Mouse (Mus musculus): ENCODE measurements around the gene Fam122a.

Fam122a gene

DNA sequence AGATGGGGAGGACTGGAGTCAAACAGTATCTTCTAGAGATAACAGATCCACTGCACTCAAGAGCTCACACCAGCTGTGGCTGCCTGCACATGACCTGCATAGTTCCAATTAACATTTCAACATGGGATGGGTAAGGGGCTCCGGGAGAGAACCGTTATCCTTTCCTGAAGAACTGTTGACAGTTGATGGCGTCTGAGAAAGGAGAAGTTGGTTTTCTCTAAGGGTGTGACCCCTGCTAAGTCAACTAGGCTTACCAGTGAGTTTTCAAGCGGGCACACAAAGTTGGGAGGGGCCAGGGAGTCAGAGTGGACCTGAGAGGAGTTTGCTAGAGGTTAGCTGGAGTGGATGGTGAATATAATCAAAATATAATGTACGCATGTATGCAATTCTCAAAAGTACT, 13.1 kb upstream of the Fam122a start:
- no peak for DNase-seq (ENCODE audit: low read depth)

DNA sequence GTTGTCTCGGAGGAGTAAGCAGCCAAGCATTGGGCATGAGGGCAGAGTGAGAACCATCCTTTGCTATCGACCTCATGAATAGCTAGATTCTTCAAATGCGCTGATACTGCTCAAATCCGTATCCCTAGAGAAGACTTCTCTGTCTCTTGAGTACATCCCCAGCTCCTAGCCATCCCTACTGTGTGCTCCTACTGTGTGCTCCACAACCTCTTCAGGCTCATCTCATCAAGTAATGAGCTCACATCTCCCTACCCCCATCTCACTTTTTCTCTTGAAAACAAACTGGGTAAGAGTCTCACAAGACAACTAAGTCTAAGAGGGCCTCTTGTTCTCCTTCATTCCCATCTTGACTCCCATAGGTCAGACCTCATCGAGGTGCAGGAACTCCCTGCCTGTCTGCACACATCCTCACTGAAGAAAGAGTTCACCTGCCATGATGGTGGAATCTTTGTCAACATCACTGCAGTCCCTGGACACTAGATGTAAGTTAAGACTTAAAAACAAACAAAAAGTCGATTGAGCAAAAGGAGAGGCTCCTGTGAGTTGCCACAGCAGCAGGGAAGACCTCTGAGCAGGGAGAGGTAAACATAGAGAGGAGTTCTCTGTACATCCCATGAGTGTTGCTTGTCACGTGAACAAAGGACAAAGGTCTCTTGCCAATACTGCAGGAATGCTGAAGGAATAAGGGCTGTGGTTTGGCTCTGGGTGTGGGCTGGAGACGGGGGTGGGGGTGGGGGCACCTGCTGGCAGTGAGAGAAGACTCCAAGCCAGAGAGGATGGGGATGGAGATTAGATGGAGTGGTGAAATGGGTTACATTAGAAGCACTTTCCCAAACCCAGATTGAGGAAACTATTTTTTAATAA, 9.5 kb upstream of the Fam122a start:
- no peak for DNase-seq (ENCODE audit: low read depth)

DNA sequence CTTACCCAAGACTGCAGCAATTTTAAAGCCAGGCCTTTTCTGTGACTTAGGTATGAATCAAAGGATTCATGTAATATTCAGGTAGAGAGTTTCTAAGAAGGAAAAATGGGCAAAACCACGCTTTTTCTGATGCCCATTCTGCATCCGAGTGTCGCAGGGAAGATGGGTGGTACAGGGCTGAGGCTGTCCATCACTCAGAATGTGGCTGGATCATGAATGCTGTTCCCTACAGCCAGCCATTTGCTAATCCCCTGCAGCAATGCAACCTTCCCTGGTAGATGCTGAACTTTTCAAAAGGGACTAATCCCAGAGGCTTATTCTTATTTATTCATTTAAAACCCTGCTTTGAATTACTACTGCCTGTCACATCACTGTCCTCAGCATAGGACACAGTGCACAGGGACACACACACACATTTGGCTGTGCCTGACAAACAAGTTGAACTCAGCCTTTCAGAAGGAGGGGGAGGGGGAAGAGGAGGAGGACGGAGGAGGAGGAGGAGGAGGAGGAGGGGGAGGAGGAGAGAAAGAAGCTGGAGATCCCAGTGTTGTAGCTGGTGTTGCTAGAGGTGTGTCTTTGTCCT, 7.5 kb upstream of the Fam122a start:
- DNase-seq (ENCODE audit: low read depth), result no peak

DNA sequence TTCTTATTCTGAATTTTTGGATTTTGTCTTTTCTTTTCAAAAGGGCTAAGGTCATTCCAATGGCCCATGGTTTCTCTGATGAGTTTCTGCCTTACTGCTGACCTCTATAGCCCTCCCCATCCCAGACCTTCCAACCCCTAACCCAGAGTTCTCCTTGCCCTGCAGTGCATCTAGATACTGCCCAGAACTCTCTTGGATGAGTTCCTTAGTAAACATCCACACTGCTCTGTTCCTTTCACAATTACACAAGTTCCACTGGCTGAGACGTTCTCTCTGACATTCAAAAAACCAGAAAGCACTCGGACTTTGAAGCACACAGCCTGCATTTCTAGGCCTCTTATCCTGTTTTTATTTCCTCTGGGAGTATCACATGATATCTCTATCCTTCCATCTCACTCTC, 3.8 kb upstream of the Fam122a start:
- no peak for DNase-seq (ENCODE audit: low read depth)

DNA sequence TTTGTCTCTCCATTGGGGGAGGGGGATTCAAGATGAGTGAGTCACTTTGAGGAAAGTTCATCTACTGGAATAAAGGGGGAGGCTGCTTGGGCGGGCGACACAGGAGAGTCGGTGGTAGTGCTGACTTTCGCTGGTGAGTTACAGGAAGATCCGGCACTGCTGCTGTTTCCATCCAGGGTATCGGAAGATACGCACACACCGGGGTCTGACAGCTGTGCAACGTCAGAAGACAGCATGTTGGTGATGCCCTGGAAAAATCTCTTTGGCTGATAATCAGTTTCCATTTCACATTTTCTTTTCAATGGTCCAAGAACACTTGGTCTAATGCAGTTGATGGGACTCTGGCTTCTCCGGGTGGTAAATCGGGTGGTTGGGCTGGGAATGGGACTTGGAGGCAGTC, 695 bp downstream of the Fam122a start:
- peak; percentile 80 for DNase-seq (ENCODE audit: low read depth)

DNA sequence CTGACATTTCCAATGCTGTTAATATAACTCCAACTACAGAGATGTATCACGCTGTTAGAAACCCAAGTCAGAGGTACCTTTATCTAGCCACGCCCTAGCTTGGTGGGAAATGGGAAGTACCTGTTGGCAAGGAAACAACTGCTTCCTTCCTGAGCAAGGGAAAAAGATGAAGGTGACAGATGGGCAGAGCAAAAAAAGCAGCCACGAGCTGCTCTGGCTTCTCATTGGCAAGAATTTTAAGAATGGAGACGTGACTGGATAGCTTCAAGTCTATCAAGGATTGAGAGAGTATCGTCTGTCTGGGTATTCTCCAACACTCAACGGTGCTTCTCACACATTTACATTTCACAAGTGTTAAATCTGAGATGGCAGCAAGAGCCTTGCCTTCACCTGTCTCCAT, 1.9 kb downstream of the Fam122a start:
- peak; percentile 9 for DNase-seq (ENCODE audit: low read depth)

DNA sequence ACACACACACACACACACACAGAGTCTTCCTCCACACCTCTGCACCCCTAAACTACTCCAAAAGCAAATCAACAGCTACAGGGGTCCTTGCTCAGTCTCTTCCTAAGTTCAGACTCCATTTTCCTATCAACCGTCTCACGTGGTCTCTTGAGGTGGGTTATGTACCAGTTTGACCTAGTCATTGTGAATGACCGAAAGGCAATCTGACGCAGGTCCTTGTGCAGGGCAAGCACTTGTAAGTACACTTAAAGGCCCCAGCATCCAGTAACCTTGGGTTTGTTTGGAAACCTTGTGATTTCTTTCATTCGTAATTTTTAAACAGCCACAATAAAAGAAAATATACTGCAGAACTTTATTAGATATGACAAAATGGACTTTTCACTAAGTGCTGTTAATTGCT, 4.6 kb downstream of the Fam122a start:
- no peak for DNase-seq (ENCODE audit: low read depth)

DNA sequence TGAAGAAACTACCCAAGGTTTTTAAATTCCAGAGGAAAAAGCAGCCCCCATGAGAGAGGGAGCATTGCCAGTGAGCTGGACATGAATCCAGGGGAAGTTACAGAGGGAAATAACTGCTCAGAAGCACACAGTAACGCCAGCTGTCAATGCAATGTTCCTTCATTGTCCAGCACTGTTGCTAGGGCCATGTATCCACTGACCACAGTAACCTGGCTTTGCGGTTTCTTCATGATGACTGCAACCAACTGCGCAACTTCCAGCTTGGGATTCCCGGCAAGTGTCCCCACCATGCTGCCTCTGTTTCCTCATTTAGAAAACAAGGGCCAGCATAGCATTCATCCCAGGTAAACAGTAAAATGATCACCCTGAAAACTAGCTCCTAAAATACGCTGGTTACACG, 5.6 kb downstream of the Fam122a start:
- no peak for DNase-seq (ENCODE audit: low read depth)

DNA sequence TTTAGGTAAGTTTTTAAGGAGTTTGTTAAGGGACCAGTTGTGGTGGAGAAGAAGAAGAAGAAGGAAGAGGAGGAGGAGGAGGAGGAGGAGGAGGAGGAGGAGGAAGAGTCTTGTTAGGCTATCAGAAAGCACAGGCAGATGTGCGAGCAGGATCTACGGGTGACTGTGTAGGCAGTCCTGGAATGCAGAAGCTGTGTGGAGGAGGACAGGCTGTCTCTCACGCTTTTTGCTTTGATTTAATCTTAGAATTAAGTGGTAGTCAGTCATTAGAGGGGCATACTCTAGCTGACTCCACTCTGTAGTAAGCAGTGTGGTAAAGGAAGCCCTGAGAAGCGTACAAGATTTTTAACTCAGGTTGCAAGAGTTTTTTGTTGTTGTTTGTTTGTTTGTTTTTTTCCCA, 7.9 kb downstream of the Fam122a start:
- DNase-seq (ENCODE audit: low read depth), result no peak

DNA sequence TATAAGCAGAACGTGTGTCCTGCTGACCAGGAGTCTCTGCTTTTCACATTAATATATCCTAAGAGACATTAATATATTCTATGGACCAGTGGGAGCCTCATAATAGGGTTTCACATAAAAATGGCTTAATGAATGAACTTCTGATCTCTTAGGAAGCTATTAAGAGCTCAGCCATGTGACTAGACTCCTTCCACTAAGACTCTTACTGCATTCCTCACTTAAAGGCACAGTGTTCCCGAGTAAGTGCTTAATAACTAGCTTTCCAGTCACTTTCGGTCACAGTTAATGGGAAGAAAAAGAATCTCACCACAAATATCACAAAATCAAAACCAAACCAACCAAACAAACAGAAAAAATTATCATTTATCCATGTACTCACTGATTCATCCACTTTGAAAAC, 8.5 kb downstream of the Fam122a start:
- no peak for DNase-seq (ENCODE audit: low read depth)

DNA sequence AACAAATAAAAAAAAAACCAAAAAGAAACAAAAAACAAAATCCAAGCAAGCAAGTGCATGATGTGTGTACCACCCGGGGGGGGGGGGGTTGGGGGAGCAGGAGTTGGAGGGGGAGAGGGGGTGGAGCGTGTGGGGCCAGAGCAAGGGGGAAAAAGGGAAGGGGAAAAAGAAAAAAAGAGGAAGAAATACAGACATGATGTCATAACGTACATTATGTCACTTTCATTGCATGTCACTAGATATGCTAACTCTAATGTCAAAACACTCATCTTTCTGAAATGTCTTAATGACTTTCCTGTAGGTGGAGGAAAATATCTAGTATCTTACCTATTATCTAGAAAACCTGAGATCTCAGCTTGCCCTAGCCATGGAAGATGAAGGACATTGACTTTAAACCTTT, 14.1 kb downstream of the Fam122a start:
- DNase-seq (ENCODE audit: low read depth), result no peak

DNA sequence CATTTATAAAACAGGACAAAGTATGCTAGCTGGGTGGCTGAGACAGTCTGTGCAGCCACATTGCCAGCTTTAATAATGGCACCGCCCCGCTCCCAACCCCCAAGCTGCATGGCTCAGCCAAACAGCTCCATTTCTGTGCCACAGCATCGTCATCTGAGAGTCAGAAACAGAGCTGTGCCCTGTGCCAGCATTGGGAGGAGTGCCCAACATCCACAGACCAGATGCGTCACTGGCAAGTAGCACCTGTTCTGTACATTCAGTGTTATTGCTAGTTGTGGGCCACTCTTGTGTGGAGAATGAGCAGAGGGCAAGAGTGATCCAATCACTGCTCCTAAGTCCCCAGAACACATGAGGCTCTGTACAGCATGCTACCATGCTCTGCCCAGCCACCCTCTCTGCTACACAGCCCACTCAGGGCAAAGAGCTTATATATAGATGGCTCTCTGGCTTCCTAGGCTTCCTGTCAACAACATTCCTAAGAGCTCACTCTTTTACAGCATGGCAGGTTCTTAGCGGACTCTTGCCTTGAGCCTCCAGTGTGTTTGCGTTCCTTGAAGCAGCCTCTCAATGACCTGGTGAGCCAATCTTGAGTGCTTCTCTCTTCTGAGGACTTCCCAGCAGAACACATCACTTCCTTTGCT, 20.4 kb downstream of the Fam122a start:
- DNase-seq (ENCODE audit: low read depth), result no peak

DNA sequence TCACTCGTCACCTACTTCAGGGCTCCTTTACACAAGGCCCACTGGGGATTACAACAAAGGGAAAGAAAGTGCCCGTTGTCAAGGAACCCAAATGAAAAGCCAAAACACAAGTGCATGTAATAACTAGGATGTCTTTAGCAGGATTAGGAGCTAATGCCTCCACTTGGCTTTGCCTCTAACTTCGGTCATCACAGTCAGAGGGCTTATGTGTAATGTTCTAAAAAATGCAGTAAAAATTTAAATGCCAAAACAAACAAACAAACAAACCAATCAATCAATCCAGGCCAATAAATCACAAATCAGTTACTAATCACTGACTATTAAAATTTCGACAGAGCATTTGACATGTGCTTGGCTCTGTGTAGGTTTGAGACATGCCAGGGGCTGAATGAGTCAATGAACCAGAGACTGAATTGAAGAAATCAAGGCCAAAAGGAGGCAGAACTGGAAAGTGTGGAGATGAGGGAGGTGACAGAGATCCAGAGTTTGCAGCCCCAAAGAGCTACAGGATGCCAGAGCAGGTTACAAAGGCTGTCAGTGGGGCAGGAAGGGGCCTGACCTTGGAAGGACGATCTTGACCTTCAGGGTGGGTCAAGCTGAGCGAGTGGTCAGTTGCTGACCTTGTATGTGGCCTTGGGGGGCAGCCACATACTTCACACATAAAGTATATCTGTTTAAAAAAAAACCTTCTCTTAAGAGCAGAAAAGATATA, 21.8 kb downstream of the Fam122a start:
- no peak for DNase-seq (ENCODE audit: low read depth)

DNA sequence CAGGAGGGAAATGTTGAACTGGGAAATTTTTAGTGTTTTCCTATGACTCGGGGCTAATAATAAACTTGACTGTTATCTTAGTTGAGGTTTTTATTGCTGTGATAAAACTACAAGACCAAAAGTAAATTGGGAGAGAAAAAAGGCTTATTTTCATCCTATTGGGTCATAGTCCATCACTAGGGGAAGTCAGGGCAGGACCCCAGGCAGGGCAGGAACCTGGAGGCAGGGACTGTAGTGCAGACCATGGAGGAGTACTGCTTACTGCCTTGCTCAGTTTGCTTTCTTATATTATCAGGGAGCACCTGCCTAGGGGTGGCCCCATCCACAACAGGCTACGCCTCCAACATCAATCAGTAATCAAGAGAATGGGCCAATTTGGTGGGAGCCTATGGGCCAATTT, 22.7 kb downstream of the Fam122a start:
- no peak for DNase-seq (ENCODE audit: low read depth)

DNA sequence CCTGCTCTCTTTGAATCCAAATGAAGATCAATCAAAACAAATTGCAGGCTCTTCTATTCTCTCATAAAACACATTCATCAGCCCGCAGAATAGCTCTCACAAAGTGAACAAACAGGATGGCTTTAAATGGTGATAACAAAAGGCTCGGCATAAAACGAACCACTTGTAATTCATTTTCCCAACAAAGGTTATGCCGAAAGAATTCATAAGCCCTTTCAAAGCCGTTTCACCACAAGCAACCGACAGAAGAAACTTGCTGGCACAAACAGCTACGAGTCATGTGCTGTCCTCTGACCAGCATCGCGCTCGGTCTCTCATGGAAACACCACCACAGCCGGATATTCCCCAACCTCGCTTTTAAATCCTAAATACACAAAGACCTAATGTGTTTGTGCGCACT, 23.8 kb downstream of the Fam122a start:
- no peak for DNase-seq (ENCODE audit: low read depth)

DNA sequence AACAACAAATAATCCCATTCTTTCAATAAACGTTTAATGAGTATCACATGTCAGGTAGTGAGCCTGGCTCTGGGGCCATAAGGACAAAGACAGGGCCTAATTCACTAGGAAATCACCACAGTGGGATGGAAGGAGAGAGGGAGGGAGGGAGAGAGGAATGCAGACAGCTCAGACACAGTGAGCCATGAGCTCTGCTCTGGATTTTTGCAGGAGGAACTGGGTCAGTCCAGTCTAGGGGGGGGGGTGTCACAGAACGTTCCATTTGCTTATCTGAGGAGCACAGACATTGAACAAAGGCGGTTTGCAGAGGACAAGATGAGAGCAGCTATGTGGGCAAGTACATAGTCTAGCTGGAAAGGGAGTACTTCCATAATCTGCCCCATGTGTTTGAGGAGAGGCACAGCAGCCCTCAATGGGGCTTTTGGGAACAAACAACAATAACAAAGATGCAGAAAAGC, 24.7 kb downstream of the Fam122a start:
- no peak for DNase-seq (ENCODE audit: low read depth)

DNA sequence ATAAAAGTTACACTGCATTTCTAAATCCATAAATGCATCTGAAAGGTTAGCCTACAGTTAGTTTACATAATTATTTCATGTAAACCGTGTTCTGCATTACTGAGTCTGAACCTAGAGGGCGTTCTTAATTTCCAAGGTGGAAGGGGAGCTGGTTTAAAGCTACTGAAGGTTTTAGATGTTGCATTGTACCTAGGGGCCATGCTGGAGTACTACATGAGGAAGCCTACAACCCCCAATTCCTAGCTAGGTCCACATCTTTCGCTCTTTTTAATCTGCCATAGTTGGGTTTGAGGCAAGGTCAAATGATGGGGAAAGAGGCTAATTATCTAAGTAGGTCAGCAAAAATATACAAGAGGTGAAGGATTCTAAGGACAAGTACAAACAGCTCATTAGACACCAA, 25.5 kb downstream of the Fam122a start:
- DNase-seq (ENCODE audit: low read depth), result no peak

DNA sequence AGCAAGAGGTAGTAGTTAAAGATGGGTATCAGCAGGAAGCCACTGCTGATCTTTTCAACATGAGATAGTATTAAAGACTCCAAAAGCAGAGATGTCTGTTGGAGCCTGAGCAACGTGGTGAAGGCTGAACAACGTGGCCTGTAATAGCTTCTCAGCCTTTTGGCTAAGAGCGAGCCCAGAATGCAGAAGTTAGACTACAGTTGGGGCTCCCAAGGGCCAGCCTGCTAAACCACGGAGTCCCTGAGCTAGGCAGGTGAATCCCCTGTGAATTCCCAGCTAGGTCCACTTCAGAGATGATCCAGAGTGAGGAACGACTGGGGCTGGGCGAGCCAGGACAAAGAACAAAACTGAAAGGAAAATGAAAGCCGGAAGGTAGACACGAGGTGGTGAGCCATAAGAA, 26.4 kb downstream of the Fam122a start:
- DNase-seq (ENCODE audit: low read depth), result no peak

DNA sequence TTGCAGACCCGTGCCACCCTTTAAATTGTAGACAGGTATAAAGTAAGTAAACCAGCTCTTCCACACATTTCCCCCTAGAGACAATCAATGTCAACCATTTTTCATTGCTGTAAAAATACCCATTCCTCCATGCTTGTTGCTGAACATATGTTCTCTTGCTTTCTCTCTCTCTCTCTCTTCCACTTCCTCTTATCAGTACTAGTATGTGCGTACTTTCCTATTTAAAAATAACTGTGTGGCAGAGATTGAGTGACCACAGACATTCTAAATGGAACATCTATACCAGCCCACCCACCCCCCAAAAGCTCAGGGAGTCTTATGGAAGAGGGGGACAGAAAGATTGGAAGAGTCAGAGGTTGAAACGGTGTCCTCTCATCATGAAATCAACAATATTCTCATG, 32.8 kb downstream of the Fam122a start:
- no peak for DNase-seq (ENCODE audit: low read depth)

DNA sequence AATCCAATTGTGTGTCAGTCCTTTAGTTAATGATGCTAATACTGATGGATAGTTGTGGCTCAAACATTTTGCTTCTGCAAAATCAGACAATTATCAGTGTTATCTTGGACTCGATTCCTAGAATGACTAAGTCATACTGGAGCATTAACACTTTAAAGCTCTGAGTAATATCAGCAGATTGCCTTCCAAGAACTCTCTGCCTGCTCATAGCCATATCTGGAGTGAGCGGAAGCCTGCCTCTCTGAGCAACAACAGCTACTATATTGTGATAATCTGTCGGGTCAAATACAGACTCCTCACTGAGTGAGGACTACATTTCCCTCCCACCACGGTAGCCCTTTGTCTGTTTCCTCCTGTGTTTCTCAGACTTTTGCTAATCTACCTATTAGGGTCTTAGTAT, 37.4 kb downstream of the Fam122a start:
- no peak for DNase-seq (ENCODE audit: low read depth)

DNA sequence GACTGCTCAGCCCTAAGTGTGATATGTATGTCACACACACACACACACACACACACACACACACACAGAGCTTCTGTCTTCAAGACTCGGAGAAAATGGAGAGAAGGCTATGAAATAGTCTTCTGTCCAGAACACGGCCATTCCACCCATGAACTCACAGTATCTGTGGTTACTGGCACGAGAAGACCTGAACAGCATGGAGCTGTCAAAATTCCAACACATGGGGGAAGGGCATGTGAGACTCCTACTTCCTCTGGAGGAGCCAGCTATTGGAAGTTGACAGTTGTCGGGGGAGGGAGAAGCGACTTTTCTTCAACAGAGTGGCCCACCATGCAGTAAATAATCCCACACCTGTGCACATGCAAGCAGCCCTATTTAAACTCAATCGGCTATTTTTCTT, 42.9 kb downstream of the Fam122a start:
- no peak for DNase-seq (ENCODE audit: low read depth)

DNA sequence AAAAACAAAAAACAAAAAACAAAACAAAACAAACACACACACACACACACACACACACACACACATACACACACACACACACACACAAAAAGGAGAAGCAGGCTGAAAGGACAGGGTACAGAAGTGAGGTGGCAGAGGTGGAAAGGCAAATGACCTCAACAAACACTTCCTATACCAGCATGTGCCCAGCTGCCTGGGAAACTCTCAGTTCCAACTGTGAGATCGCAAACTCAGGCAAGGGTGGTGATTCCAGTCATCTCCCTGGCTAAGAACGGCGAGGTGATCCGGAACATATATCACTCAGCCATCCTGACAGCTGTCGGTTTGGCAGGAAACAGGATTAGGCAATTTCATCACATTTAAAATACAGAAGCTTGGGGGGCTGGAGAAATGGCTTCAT, 44.7 kb downstream of the Fam122a start:
- no peak for DNase-seq (ENCODE audit: low read depth)

DNA sequence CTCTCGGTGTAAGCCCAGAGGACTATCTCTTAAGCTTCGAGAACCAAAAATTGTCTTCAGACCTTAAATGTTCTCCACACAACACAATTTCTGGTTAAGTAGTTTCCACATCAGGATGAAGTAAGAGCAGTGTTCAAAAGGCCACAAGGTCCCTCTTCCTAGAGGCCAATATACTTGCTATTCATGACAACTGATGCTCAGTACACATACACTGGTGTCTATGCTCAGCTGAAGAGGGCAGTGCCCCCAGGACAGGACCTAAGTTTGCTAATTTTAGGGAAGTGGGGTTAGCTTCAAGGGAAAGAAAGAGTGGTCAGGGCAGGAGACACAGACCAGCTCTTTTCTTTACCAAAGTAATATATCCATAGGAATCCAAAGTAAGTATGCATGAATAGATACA, 45.8 kb downstream of the Fam122a start:
- no peak for DNase-seq (ENCODE audit: low read depth)
